Mouse (Mus musculus): ENCODE results near the gene Carm1. TPM values are rescaled to one million over a fixed set of nuclear protein-coding genes. Genes with fewer than 3 reads are reported as not detected.
"Not testable (repeated sequence)": the region's sequence is repeated elsewhere in the genome, so short reads cannot be mapped to it uniquely, and the experiment has no call there.

Gene Carm1
- polyA plus RNA-seq, 1 experiment, result 105 TPM

GRCm38 (mm10) chr9:21510689-21511015 lies 36.0 kb upstream of the Carm1 start:
- Histone ChIP-seq H3K4me3 (ENCODE audit: insufficient read depth, low read length) (peak overlapping the region; percentile 58), H3K27ac (ENCODE audit: insufficient read depth, low read length) (0 out of 2 replicates have a peak overlapping the region, but pooled peaks have one; percentile 96), H3K4me1 (ENCODE audit: control insufficient read depth, insufficient read depth, low read length) (peaks cover 5% of the 10 kb centered on the region)
- TF ChIP-seq CTCF (IDR thresholded peaks at IDR 0.05; ENCODE audit: borderline replicate concordance, insufficient read depth, low read length) (no peak), POLR2A (IDR thresholded peaks at IDR 0.05; ENCODE audit: low read depth, low read length) (no peak)

- peaks cover 5% of the 10 kb centered on the region for H3K4me1 ChIP-seq (ENCODE audit: control insufficient read depth, insufficient read depth, low read length)
- H3K27ac ChIP-seq (ENCODE audit: insufficient read depth, low read length), result no peak overlapping the region
- H3K4me3 ChIP-seq (ENCODE audit: insufficient read depth, low read length), result peak overlapping the region; percentile 58
- TF ChIP-seq POLR2A (IDR thresholded peaks at IDR 0.05; ENCODE audit: low read depth, low read length), result no peak
- no peak for TF ChIP-seq CTCF (IDR thresholded peaks at IDR 0.05; ENCODE audit: borderline replicate concordance, insufficient read depth, low read length)
Observed at GRCm38 (mm10) chr9:21511052-21511451, 35.6 kb upstream of the Carm1 start.

GRCm38 (mm10) chr9:21513466-21513865 lies 33.2 kb upstream of the Carm1 start:
- no peak for TF ChIP-seq POLR2A (IDR thresholded peaks at IDR 0.05; ENCODE audit: low read depth, low read length)
- no peak for TF ChIP-seq CTCF (IDR thresholded peaks at IDR 0.05; ENCODE audit: borderline replicate concordance, insufficient read depth, low read length)
- H3K4me3 ChIP-seq (ENCODE audit: insufficient read depth, low read length), result no peak overlapping the region
- peaks cover 5% of the 10 kb centered on the region for H3K4me1 ChIP-seq (ENCODE audit: control insufficient read depth, insufficient read depth, low read length)
- H3K27ac ChIP-seq (ENCODE audit: insufficient read depth, low read length), result no peak overlapping the region

GRCm38 (mm10) chr9:21517947-21518495 lies 28.7 kb upstream of the Carm1 start:
- no peak for TF ChIP-seq POLR2A (IDR thresholded peaks at IDR 0.05; ENCODE audit: low read depth, low read length)
- TF ChIP-seq CTCF (IDR thresholded peaks at IDR 0.05; ENCODE audit: borderline replicate concordance, insufficient read depth, low read length), result no peak
- Histone ChIP-seq H3K4me1 (ENCODE audit: control insufficient read depth, insufficient read depth, low read length) (no peaks in the 10 kb centered on the region), H3K27ac (ENCODE audit: insufficient read depth, low read length) (no peak overlapping the region), H3K4me3 (ENCODE audit: insufficient read depth, low read length) (no peak overlapping the region)

- H3K4me3 ChIP-seq (ENCODE audit: insufficient read depth, low read length); H3K27ac ChIP-seq (ENCODE audit: insufficient read depth, low read length); H3K4me1 ChIP-seq (ENCODE audit: control insufficient read depth, insufficient read depth, low read length): not testable (repeated sequence)
Observed at GRCm38 (mm10) chr9:21518690-21519089, 28.0 kb upstream of the Carm1 start.

- Histone ChIP-seq H3K4me3 (ENCODE audit: insufficient read depth, low read length) (no peak overlapping the region), H3K27ac (ENCODE audit: insufficient read depth, low read length) (no peak overlapping the region), H3K4me1 (ENCODE audit: control insufficient read depth, insufficient read depth, low read length) (no peaks in the 10 kb centered on the region)
- TF ChIP-seq POLR2A (IDR thresholded peaks at IDR 0.05; ENCODE audit: low read depth, low read length), result no peak
- TF ChIP-seq CTCF (IDR thresholded peaks at IDR 0.05; ENCODE audit: borderline replicate concordance, insufficient read depth, low read length), result no peak
Observed at GRCm38 (mm10) chr9:21525142-21525936, 21.4 kb upstream of the Carm1 start.

- no peak for TF ChIP-seq CTCF (IDR thresholded peaks at IDR 0.05; ENCODE audit: borderline replicate concordance, insufficient read depth, low read length)
- TF ChIP-seq POLR2A (IDR thresholded peaks at IDR 0.05; ENCODE audit: low read depth, low read length), result no peak
- Histone ChIP-seq H3K27ac (ENCODE audit: insufficient read depth, low read length) (no peak within 1 kb of the TSS), H3K4me1 (ENCODE audit: control insufficient read depth, insufficient read depth, low read length) (no peaks in the 10 kb centered on the region), H3K4me3 (ENCODE audit: insufficient read depth, low read length) (no peak within 1 kb of the TSS)
Observed at GRCm38 (mm10) chr9:21525937-21526633, 20.6 kb upstream of the Carm1 start, which contains the start of gene AB124611. AB124611 (plus strand) TSS chr9:21526176.

GRCm38 (mm10) chr9:21526634-21526944 lies 20.1 kb upstream of the Carm1 start:
- Histone ChIP-seq H3K4me3 (ENCODE audit: insufficient read depth, low read length) (no peak overlapping the region), H3K4me1 (ENCODE audit: control insufficient read depth, insufficient read depth, low read length) (no peaks in the 10 kb centered on the region), H3K27ac (ENCODE audit: insufficient read depth, low read length) (no peak overlapping the region)
- TF ChIP-seq POLR2A (IDR thresholded peaks at IDR 0.05; ENCODE audit: low read depth, low read length), result no peak
- no peak for TF ChIP-seq CTCF (IDR thresholded peaks at IDR 0.05; ENCODE audit: borderline replicate concordance, insufficient read depth, low read length)

- H3K4me3 ChIP-seq (ENCODE audit: insufficient read depth, low read length), result no peak overlapping the region
- no peaks in the 10 kb centered on the region for H3K4me1 ChIP-seq (ENCODE audit: control insufficient read depth, insufficient read depth, low read length)
- no peak for TF ChIP-seq POLR2A (IDR thresholded peaks at IDR 0.05; ENCODE audit: low read depth, low read length)
- no peak for TF ChIP-seq CTCF (IDR thresholded peaks at IDR 0.05; ENCODE audit: borderline replicate concordance, insufficient read depth, low read length)
- H3K27ac ChIP-seq (ENCODE audit: insufficient read depth, low read length), result no peak overlapping the region
Observed at GRCm38 (mm10) chr9:21527100-21527801, 19.4 kb upstream of the Carm1 start.

All from embryonic fibroblast, embryonic 13.5 days (primary cell).